Mouse (Mus musculus): Measurements from ENCODE around the gene Khdc1b. TPM values are rescaled to one million over a fixed set of nuclear protein-coding genes. Genes with fewer than 3 reads are reported as not detected.

The Khdc1b gene
- polyA plus RNA-seq, 1 experiment from 2014 or later: 0.14 TPM

GRCm38 (mm10) chr1:21419370-21419769 lies 36.0 kb downstream of the Khdc1b start:
- Histone ChIP-seq H3K9ac (no peak overlapping the region), H3K36me3 (no peaks in the 10 kb centered on the region), H3K4me2 (replicated peaks) (no peak overlapping the region), H3K9me3 (no peaks in the 10 kb centered on the region), H3K4me1 (no peaks in the 10 kb centered on the region), H3K27ac (no peak overlapping the region), H3K4me3 (no peak overlapping the region), H3K27me3 (no peaks in the 10 kb centered on the region)
- ATAC-seq (ENCODE audit: low FRiP score, low read depth): no peak

GRCm38 (mm10) chr1:21425654-21426053 lies 42.3 kb downstream of the Khdc1b start:
- WGBS: 84% methylated on average over 2 of the region's 2 CpGs
- Histone ChIP-seq H3K27me3 (no peaks in the 10 kb centered on the region), H3K4me2 (replicated peaks) (no peak overlapping the region), H3K36me3 (no peaks in the 10 kb centered on the region), H3K4me3 (no peak overlapping the region), H3K9ac (no peak overlapping the region), H3K4me1 (no peaks in the 10 kb centered on the region), H3K9me3 (no peaks in the 10 kb centered on the region), H3K27ac (no peak overlapping the region)
- no peak for ATAC-seq (ENCODE audit: low FRiP score, low read depth)

DNA sequence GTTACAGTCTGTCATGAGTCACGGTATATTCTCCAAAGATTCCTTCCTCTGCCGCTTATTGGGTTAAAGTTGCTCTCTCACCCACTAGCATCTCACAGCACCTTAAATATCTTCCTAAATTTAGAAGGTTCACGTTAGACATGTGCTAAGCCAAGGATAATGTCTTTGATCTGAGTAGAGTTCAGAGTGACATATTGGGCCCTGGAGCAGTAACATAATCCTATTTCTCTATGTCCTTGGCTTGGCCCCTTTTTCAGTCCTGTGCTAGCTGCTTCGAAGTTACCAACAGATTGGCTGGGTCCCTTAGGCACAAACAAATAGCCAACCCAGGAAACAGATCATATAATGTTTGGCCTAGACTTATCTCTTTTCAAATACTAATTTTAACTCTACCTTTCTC lies 44.7 kb downstream of the Khdc1b start:
- H3K27me3 ChIP-seq: no peaks in the 10 kb centered on the region
- no peak overlapping the region for H3K4me3 ChIP-seq
- no peaks in the 10 kb centered on the region for H3K9me3 ChIP-seq
- no peak for ATAC-seq (ENCODE audit: low FRiP score, low read depth)
- no peak overlapping the region for H3K9ac ChIP-seq
- no peak overlapping the region for H3K27ac ChIP-seq
- H3K4me1 ChIP-seq: no peaks in the 10 kb centered on the region
- WGBS: 81% methylated on average over 4 of the region's 4 CpGs
- H3K36me3 ChIP-seq: no peaks in the 10 kb centered on the region
- H3K4me2 ChIP-seq (replicated peaks): no peak overlapping the region

GRCm38 (mm10) chr1:21431666-21432065 lies 48.3 kb downstream of the Khdc1b start:
- H3K4me3 ChIP-seq: no peak overlapping the region
- no peak overlapping the region for H3K9ac ChIP-seq
- no peak overlapping the region for H3K27ac ChIP-seq
- WGBS: 83% methylated on average over 3 of the region's 3 CpGs
- no peaks in the 10 kb centered on the region for H3K9me3 ChIP-seq
- ATAC-seq (ENCODE audit: low FRiP score, low read depth): no peak
- H3K4me2 ChIP-seq (replicated peaks): no peak overlapping the region
- H3K4me1 ChIP-seq: no peaks in the 10 kb centered on the region
- H3K36me3 ChIP-seq: no peaks in the 10 kb centered on the region
- no peaks in the 10 kb centered on the region for H3K27me3 ChIP-seq

GRCm38 (mm10) chr1:21434853-21435252 lies 51.5 kb downstream of the Khdc1b start:
- Histone ChIP-seq H3K36me3 (no peaks in the 10 kb centered on the region), H3K4me2 (replicated peaks) (no peak overlapping the region), H3K4me1 (no peaks in the 10 kb centered on the region), H3K27me3 (no peaks in the 10 kb centered on the region), H3K9me3 (no peaks in the 10 kb centered on the region), H3K4me3 (no peak overlapping the region), H3K27ac (no peak overlapping the region), H3K9ac (no peak overlapping the region)
- no peak for ATAC-seq (ENCODE audit: low FRiP score, low read depth)
- WGBS: 60% methylated on average over 3 of the region's 3 CpGs

Other genes starting within 250 kb of the Khdc1b start
- 8.4 and 10.1 TPM in 2 replicates for gene Tmem14a, start 165.0 kb upstream of the Khdc1b start, polyA plus RNA-seq (2015; fragmentation: Nextera tagmentation; extraction: Ambion mirVana)
- 0.36 and 0.39 TPM in 2 replicates for gene Gsta3, start 143.0 kb upstream of the Khdc1b start, polyA plus RNA-seq (2015; fragmentation: Nextera tagmentation; extraction: Ambion mirVana)
- gene Khdc1a, start 33.9 kb upstream of the Khdc1b start, polyA plus RNA-seq (2015; fragmentation: Nextera tagmentation; extraction: Ambion mirVana): not detected in 2 replicates
- gene Khdc1c, start 15.2 kb upstream of the Khdc1b start, polyA plus RNA-seq (2015; fragmentation: Nextera tagmentation; extraction: Ambion mirVana): not detected in 2 replicates

Data from limb, embryonic 13.5 days (tissue).